Mouse (Mus musculus) liver (tissue): Measurements from ENCODE around the gene Scin.

Experiments used
- DNase-seq: peaks from one replicate; pipeline ENCODE4 v3.0.0-alpha.2; 2020; ENCODE audit warnings: mixed read lengths

The Scin gene

DNA sequence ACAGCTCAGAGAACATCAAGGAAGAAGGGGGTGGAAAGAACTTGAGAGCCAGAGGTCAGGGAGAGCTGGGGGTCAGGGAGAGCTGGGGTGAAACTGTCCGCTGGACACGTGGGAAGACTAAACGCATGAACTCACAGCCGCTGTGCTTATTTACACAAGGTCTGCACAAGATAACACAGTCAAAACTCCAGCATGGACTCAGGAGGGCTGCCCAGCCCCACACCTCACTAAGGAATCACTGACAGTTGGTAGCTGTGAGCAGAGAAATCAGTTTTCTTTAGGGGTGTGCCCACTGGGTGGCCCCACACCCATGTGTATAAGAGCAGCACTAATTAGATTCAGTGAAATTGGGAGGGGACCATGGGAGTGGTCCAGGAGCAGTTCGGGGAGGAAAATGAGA lies 27.2 kb downstream of the Scin start:
- DNase-seq: no peak

DNA sequence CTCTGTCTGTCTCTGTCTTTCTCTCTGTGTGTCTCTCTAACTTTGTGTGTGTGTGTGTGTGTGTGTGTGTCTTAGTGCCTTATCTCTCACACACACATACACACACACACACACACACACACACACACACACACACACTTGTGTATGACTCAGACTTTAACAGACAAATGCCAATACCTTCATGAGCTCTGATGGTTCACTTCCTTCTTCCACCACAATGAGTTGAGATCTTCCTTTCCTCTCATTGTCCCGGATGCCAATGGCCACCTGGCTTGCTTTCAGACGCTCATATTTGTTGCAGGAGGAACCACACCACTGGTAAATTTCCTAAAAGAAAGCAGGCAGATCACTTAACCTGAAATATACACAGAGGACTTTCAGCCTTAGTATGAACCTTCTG lies 29.3 kb downstream of the Scin start:
- DNase-seq: no peak

DNA sequence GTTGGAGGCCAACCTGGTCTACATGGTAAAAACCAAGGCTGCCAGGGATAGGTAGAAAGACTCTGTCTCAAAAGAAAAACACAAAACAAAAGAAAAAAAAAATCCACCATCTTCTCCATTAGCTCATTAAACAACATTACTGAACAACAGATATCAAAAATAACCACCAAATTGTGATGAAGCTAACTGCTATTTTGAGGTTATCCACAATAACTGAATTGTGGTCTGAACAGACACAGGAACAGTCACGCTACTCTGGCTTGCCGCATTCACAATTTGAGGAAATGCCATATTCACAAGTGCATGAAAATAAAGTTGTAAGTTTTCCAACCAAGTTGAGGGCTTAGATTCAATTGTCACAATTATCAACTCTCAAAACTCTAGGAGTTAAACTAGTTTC lies 31.7 kb downstream of the Scin start:
- DNase-seq: no peak

DNA sequence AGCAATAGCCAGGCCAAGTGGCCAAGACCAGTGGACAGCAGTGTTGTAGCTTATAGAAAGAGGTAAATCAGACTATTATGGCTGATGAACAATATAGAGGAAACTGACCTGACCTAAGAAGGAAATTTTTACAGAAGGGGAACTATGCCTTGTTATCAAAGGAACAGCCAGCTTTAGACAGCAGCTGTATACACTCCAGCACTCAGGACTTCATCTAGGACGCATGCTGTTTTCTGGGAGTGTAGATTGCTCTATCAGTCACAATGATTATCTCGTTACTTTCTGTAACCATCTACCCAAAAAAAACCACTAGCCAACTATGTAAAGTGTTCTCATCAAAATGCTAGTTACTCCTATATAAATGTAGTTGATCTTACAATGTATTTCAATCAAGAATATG lies 34.6 kb downstream of the Scin start:
- no peak for DNase-seq

DNA sequence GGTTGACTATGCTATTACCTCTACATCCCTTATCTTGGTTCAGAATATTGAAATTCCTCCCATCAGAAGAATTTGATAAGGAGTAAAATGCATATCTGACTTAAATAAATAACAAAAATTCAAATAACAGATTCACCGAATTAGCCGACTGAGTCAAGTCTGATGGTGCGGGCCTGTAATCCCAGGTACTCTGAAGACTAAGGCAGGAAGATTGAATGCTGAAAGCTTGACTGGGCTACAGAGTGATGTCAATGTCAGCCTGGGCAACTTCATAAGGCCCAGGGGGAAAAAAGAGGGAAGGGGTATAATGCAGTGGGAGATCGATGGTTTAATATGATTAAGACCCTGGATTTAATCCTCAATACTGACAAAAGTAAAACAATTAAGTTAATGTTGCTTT lies 36.6 kb downstream of the Scin start:
- no peak for DNase-seq

DNA sequence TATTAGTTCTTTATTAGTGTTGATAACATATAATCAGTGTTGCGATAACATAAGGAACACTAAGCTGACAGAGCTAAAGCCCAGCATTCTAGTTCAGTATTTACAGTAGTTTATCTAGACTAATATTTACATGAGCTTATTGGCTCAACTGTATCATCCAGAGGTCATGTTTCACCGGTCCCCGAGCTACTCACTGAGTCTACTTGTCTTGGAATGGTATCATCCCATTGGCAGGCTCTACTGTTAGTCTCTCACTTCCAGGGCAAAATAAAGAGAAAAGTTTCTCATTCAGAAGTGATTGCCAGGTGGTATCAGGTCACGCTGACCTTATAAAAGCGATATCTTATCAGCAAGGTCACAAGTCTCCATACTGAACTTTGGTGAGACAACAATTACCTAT lies 37.0 kb downstream of the Scin start:
- no peak for DNase-seq

DNA sequence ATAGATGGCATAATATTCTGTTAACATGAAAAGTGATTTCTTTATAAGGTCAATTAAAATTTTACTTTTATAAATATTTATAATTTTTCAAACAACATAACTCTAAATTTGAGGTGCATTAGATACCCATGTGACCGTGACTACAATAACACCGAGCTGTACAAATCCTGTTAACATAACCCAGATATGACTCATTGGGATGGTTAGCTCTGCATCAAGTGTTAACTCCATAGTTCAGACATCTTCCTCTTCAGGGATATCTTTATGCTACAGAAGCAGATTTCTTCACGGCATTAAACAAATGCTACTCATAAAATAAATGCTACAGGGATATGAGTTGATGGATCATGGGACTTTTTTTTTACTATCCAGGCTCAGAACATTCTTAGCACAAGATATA lies 37.6 kb downstream of the Scin start:
- no peak for DNase-seq

DNA sequence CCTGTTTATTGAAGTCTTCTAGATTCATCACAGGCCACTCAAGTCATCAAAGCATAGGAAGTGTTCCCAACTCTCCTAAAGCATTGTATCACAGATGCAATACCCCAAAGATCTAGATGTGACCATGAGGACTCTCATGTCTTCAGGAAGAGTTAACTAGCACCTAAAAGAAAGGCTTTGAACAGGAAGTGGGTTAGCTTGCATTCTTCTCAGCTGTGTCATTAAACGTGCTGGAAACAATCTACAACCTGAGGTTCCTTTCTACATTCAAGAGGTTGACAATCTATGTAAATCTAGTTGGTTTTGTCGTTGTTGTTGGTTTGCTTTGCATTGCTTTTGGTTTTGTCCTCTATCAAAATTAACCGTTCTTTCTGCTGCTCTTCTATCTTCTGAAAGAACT lies 44.0 kb downstream of the Scin start:
- no peak for DNase-seq

DNA sequence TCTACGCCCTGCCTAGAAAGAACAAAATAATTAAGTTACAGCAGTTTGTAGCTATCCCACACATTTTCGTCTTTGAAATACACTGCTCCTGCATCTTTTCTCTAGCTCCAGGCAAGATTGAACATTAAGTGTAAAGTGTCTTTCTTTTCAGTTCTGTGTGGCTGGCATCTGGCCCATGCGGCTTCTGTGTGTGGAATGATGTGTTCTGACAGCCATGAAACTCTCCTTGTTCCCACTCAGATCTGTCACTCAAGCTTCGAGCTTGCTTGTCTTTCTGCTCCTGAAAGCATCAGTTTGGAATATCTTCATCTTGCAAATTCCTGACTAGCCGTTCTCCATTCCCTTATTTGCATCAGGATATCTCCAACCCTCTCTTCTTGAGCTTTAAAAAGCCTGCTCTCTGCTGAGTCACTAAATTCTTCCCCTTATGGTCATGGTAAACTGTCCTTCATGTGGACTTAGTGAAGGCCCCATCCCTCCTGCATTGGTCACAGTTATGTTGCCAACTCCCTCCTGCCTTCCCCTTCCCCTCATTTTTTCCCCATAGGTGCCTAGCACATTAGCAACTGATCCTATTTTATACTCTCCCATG lies 48.2 kb downstream of the Scin start:
- no peak for DNase-seq

DNA sequence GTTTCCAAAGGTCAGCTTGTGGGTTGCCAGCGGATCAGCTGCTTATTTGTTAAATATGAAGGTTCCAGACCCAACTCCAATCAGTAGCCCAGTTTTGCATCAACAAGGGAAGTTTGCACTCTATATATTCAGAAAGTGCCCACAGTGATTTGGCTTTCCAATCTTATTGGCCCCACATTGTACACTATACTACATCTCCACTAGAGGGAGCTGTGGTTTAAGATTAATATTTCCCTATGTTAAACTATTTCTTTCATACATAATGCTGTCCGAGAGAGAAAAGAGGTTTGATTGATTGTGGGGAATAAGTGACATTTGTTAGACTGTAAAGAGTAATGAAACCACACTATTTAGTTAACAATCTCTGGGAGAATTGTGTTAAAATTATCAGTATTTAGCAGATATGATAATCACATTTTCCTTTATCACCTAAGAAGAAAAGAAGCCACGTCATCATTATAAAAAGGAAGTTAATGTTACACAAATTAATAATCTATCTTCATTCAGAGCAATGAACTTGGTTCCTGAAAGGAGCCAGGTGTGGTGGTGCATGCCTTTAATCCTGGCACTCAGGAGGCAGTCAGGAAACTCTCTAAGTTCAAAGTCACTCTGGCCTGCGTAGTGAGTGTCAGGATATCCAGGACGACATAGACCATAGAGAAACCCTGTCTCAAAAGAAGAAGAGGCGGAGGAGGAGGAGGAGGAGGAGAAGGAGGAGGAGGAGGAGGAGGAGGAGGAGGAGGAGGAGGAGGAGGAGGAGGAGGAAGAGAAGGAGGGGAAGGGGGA lies 51.4 kb downstream of the Scin start:
- no peak for DNase-seq

DNA sequence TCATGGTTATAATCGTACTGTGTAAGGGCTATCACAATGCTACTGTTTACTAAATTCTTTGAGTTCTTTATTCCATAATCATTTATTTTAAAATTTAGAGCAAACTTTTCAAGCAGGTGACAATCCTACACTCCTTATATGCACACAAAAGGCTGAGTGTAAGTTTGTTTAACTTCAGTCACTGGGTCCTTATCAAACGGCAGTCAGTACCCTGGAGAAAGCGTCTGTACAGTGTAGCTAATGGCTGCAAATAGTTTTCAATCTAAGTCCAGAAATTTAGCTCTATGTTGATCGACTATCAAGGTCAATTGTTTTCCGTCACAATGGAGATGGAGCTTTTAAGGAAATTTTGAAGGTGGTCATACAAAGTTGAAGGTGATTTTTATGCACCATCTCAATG lies 52.0 kb downstream of the Scin start:
- DNase-seq: no peak

DNA sequence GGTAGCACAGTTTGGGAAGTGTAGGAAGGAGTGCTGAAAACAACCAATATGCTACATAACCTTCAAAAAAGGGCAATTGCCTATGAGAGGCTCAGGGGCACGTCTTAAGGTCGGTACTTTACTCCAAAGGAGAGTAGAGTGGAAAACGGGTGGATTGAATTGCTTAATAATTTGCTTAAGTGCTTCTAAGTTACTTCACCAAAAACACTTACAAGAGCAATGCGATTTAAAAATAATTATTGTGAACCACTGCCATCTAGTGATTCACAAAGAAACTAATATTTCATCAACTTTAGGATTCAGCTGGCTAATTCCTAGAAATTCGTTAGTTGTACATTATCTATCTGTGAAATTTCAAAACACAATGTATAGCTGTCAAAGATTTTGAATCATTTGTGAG lies 60.4 kb downstream of the Scin start:
- DNase-seq: no peak

DNA sequence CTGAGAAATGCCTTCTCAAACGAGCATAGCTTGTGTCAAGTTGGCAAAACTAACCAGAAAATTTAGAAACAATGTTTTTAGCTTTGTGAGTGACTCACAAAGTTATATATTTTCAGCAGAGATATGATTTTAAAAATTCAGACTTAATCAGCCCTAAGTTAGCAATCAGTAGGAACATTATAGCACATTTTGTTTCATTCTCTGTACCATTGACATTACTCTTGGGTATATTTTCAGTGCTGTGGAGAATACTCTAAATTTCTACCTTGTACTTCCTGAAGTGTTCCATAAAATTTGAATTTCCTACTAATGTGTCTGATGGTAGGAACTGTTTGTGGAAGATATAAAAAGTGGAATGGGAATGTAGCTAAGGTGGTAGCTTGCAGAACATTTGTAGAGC lies 87.0 kb downstream of the Scin start:
- DNase-seq: no peak

DNA sequence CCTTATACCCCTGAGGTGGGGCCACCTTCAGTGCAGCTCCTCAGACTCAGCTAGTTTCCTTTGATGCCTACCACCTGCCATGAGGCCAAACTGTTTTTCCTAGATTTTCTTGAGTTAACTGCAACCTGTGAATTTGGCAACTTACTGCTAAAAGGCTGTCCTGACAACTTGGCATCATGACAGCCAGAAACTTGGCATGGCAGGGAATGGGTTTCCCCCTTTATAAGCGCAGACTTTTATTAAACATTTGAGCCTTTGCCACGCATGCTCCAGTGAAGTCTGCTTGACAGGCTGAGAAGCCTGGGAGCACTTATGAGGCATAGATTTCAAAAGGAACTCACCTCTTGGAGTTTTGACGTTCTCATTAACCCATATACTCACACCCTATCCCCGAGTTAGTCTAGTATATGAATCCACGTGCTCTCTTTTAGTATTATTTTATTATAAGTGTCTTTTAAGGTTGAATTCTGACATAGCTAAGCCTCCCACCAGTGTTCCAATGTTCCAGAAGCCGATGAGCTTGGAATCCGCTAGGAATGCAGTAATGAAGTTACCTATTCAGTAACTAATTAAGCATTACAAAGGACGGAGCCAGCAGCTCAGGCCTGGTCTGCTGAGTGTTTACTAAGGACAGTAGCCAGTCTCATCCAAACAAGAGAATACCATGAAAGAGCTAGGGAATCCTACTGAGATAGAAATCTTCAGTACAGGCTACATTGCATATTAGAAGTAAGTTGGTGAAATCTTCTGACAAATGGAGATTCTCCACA lies 90.0 kb downstream of the Scin start:
- no peak for DNase-seq

DNA sequence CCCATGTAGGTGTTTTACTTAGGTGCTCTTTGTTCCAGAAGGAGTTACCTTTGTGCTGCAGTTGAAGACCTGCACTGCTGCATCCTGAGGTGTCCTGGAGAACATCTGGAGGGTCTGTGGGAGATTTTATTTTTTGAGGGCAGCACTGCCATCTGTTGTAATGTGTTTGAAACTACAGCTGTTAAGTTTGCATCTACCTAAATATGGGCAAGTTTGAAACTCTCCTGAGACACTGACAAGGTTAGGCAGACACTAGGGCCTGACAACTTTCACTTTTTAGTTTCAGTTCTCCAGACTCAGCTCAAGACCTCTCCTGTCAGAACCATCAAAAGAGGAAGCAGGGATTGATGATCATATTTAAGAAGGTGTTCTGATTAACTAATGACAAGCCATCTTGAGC lies 94.0 kb downstream of the Scin start:
- DNase-seq: no peak

DNA sequence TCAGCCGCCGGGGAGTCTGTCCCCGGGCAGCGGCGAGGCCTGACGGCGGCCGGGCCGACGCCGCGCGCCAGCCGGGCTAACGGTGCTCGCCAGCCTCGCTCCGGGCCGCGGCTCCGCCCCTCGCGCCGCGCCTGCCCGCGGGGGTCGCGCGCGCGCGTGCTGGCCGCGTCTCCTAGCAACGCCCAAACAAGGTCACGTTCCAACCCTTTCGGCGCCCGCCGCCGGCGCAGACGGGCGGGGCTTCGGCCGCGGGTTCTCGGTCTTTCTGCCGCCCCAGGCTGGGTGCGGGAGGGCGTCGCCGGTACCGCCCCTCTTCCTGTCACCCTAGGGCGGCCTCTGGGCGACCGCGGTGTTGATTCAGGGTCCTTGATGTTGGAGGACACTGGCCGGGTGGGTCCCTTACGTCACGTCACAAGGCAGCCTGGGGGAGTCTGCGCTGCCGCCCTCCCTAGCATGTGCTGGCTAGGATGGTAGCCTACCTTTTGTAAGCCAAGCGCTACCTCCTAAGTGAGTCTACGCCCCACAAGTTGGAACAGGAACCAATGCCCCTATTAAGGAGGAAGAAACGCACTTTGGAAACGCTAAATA lies 96.1 kb downstream of the Scin start, which contains the start of gene Arl4a:
TSS of gene Arl4a (minus strand) at position 150 of the 588 bp plus-strand sequence.
- peak; percentile 97 for DNase-seq

DNA sequence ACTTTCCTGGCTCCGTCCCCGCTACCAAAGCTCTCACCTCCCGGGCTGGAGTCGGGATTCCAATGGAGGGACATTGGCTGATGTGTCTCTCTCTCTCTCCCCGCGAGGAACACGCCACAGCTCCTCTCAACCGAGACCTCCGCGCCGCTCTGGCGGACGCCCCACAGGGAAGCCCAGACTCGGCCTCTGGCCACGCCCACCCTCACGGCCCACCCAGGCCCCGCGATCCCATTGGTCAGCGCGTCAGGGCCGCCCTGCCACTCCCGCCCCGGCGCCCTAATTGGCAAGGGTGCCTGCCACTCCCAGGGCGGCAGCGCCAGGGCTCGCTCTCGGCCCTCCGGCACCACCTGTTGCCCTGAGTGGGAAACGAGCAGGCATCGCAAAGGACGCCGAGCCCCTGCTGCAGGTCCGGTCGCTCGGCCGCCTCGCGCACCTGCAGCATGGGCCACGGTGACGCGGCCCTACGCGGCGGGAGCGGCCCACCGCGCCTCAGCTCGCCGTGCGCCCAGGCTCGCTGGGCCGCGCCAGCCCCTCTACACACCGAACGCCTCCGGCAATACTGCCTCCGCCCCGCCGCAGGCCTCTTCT lies 96.7 kb downstream of the Scin start:
- DNase-seq: peak; percentile 100

DNA sequence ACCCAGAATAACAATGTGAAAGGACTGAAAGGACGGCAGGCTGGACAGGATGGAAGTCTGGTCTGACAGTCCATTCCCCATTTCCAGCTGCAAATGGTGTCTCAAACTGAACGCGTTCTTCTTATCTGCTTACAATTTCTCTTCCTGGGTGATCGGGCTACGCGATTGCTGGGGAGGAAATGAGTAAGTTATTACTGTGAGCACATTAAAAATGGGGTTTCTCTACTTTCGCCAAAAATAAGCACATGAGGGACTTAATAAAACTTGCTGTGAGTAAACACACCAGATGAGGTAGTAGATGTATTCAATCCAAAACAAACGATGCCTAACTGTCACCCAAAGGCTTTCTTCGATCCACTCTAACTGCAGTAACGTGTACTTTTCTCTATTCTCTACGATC lies 97.4 kb downstream of the Scin start:
- peak; percentile 63 for DNase-seq

DNA sequence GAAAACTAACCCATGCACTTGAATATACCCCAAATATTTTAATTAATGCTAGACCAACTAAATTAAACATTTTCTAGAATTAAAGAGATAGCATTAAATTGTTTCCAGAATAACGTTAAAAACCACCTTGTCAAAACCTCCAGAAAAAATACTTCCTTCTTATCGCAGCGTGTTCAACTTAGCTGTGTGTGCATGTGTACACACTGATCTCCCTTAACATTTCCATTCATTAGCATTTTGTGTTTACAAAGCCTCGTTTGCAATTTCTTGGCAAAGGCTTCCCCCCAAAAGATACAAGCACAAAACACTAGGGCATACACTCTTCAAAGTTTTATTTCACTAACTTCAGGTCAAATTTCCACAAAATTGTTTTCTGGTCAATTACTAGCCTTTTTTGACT lies 98.5 kb downstream of the Scin start:
- DNase-seq: no peak

DNA sequence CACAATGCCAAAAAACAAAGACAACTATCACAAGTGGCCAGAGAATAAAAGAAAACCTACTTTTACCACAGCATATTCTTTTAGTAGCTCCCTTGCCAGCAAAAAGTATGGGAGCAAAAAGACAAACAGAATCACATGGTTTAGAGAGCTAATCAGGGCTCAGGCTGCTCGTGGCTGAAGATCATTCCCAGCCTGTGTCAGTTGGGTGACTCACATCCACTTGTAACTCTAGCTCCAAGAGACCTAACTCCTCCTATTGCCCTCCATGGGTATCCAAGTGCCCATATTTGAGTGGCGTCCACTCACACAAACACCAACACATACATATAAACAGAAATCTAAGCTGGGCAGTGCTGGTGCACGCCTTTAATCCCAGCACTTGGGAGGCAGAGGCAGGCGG lies 104.8 kb downstream of the Scin start:
- no peak for DNase-seq

DNA sequence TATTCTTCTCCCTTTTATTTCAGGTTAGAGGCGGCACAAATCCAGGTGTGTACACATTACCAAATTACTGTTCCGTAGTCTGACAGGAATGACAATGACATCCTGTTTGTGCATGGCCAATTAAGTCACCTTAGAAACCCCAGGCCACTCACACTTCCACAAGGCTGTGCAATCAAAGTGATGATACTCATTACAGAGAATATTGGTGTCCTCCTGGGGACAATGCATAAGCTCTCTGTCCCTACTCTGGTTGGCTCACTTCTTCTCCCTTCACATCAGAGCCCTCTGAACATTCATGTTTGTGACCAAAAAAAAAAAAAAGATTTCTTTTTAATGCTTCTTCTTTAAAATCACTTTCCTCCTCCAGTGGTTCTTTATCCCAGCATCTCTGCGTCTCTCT lies 106.2 kb downstream of the Scin start:
- DNase-seq: no peak

DNA sequence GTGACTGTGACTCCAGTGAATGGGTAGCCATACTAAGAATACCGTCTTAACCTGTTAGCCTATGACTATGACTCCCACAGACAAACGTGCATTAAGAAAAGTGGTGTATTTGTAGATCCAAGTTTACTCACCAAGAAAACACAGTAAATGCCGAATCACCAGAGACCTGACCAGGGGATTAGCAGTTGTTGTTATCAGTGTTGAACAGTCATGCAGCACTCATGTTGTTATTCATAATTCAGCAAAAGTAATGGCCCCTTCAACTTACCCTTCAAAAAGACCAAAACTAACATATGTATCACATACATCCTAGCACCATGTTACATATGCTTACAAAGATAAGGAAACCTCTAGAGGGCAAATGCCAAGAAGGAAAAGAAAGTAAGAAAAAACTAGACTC lies 106.6 kb downstream of the Scin start:
- peak; percentile 49 for DNase-seq

DNA sequence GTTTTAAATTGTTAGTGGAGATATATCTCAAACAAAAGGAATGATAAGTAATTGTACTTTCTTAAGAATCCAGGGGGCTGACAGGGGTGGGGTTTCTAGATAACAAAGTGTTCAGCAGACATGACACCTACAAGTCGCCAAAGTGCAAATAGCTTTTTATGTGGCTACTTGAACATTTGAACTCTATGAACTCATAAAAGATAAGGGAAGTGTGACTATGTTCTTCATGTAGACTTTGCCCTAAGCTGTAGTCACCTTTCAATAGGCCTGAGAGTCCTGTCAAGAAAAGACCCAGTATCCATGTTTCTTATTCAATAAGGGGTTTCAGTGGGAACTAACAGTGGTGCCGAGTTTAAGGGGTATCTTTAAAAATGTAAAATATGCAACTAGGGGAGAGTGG lies 110.1 kb downstream of the Scin start:
- no peak for DNase-seq
